Mouse (Mus musculus) liver, adult 2 months (tissue): Measurements from ENCODE around the gene Spats1.

Experiments
- CTCF ChIP-seq: fragments of 200-500 bp; IDR thresholded peaks from 2 replicates; pipeline ENCODE4 v1.5.1; 2011; ENCODE audit warnings: low read depth, low read length, control low read depth
- POLR2A ChIP-seq: fragments of 200-500 bp; IDR thresholded peaks from 2 replicates; pipeline ENCODE4 v1.6.1; 2011; ENCODE audit warnings: low read length, control low read depth; ENCODE audit not compliant: insufficient read depth; ENCODE audit errors: extremely low read depth

DNA sequence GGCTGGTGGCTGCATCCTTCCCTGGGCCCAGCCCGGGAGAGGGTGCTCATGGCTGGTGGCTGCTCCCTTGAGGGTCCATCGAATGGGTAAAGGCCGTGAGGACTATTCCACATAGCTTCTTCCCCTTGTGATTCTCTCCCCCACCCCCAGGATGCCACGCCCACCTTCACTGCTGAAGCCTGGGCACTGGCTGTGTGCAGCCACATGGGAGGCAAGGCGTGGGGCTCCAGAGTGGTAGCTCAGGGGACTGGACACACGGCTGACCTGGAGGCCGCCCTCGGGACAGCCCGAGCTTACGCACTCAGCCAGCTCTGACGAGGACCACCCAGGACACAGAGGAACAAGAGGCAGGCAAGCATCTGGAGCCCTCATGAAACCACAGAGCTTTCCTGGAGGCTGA lies 44.9 kb upstream of the Spats1 start:
- TF ChIP-seq POLR2A (no peak), CTCF (no peak)
